In the genomic region with DNA sequence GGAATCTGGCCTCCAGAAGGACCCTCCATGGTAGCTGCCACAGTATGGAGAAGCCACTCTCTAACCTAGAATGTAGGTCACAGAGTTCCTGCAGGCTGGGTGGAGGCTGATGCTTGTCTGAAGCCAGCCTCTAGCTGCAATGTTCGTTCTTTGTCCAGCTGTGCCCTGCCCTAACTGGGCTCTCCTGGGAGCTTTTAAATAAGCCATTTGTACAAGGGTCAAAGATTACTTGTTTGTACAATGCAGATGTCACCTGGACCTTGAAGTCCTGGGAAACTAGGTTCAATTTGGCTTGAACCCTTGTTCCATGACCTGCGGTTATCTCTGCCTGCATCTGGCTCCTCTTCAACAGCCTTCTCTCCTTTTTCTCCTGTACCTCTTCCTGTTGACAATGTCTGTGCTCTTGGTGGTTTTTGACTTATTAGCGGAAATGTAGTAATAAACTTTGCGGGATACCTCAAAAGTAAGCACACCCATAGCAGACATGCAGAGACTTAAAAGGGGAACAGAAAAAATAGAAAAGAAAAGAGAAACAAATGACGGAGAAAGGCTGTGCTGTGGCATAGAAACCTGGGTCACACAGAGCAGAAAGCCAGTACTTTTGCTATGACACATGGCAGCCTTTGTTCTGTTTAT, we compare ENCODE assay signal across 14 mouse cellular contexts.
A peak's percentile ranks its signal among the peaks of the same experiment; 100 is the strongest.
DNase-seq lines count a peak whose midpoint lies in the region; ATAC-seq lines count a peak whose summit lies in the region.
"Had no signal": no experiment of that assay in that cellular context is flagged by ENCODE, and none has a peak within 500 bp of the region (broad histone marks: within the 10 kb centered on the region; RNA-seq: fewer than 3 reads in every experiment).

No protein-coding gene starts in this region.

- no peak overlapping the region for H3K4me2 ChIP-seq in neural tube, embryonic 15.5 days
- H3K4me2 ChIP-seq in intestine, embryonic 16.5 days (ENCODE audit: low read depth, low read length) = no peak overlapping the region
- H3K4me2 ChIP-seq: limb, embryonic 13.5 days had no signal

- no peak overlapping the region for H3K4me3 ChIP-seq in neural tube, embryonic 15.5 days (replicated peaks)
- H3K4me3 ChIP-seq in intestine, embryonic 16.5 days (ENCODE audit: low read length) = no peak overlapping the region
- H3K4me3 ChIP-seq: hindbrain, embryonic 10.5 days; limb, embryonic 13.5 days had no signal

- H3K9me3 ChIP-seq in neural tube, embryonic 15.5 days (replicated peaks) = no peaks in the 10 kb centered on the region
- H3K9me3 ChIP-seq in intestine, embryonic 16.5 days (ENCODE audit: control insufficient read depth, low read length) = no peaks in the 10 kb centered on the region
- H3K9me3 ChIP-seq: limb, embryonic 13.5 days had no signal

- H3K27me3 ChIP-seq in neural tube, embryonic 15.5 days (replicated peaks) = no peaks in the 10 kb centered on the region
- H3K27me3 ChIP-seq in intestine, embryonic 16.5 days (replicated peaks; ENCODE audit: control insufficient read depth, insufficient read depth, low read length) = no peaks in the 10 kb centered on the region
- H3K27me3 ChIP-seq: limb, embryonic 13.5 days had no signal

- no peak overlapping the region for H3K27ac ChIP-seq in neural tube, embryonic 15.5 days (replicated peaks)
- H3K27ac ChIP-seq in intestine, embryonic 16.5 days (ENCODE audit: low read length) = no peak overlapping the region
- H3K27ac ChIP-seq: hindbrain, embryonic 10.5 days; limb, embryonic 13.5 days had no signal

- ATAC-seq in inflammation-experienced regulatory T-cells, adult 6 months = peak; percentile 85
- no peak for ATAC-seq in neural tube, embryonic 15.5 days (ENCODE audit: low FRiP score)
- ATAC-seq in intestine, embryonic 16.5 days = no peak
- ATAC-seq: forebrain, embryonic 16.5 days; midbrain, embryonic 16.5 days had no signal

- H3K36me3 ChIP-seq in neural tube, embryonic 15.5 days = no peaks in the 10 kb centered on the region
- no peaks in the 10 kb centered on the region for H3K36me3 ChIP-seq in intestine, embryonic 16.5 days (ENCODE audit: control insufficient read depth, insufficient read depth, low read length)
- H3K36me3 ChIP-seq: hindbrain, embryonic 10.5 days; limb, embryonic 13.5 days had no signal

- H3K4me1 ChIP-seq in neural tube, embryonic 15.5 days = 0 out of 2 replicates have a peak, but pooled peaks cover 3% of the 10 kb centered on the region
- H3K4me1 ChIP-seq in intestine, embryonic 16.5 days (ENCODE audit: control insufficient read depth, insufficient read depth, low read length) = no peaks in the 10 kb centered on the region; the same call in 1 of the 2 replicates
- H3K4me1 ChIP-seq: hindbrain, embryonic 10.5 days; limb, embryonic 13.5 days had no signal

- WGBS in neural tube, embryonic 15.5 days = 83% methylated on average over 5 of the region's 5 CpGs
- 77% methylated on average over 5 of the region's 5 CpGs for WGBS in intestine, embryonic 16.5 days

- peak; percentile 43 for DNase-seq in adrenal gland, adult 2 months
- no peak for DNase-seq in adrenal gland, postnatal 4 days (ENCODE audit: low spot score in 2 of 2)
- peak; percentile 79 for DNase-seq in 416B (ENCODE audit: low read depth)
- peak; percentile 90 for DNase-seq in naive thymus-derived CD4-positive, alpha-beta T cell, adult 2 months (ENCODE audit: low read depth)
- no peak for DNase-seq in right cerebral cortex, postnatal 10 days (ENCODE audit: low spot score in 2 of 2)
- DNase-seq: embryo, embryonic 11 days; retina, postnatal 1 day had no signal

- H3K9ac ChIP-seq in neural tube, embryonic 15.5 days (replicated peaks) = no peak overlapping the region
- no peak overlapping the region for H3K9ac ChIP-seq in intestine, embryonic 16.5 days (ENCODE audit: low read depth, low read length)
- H3K9ac ChIP-seq: limb, embryonic 13.5 days had no signal

Comparison
In these comparisons a context has a peak if more than half of its experiments do, and no peak if none do; other contexts are left out.
1. DNase-seq: peak in adrenal gland, adult 2 months (single experiment), 416B (single experiment) and naive thymus-derived CD4-positive, alpha-beta T cell, adult 2 months (single experiment); none in adrenal gland, postnatal 4 days (0 of 2) and right cerebral cortex, postnatal 10 days (0 of 2).